Mouse (Mus musculus) forebrain, embryonic 13.5 days (tissue): ENCODE measurements around the gene Sestd1. TPM values are rescaled to one million over a fixed set of nuclear protein-coding genes. Genes with fewer than 3 reads are reported as not detected.

ENCODE experiments used
- ATAC-seq: fragments of 200-750 bp; cut with Nextera tagmentation; 2 replicates; pipeline ENCODE4 v1.8.0; 2017
- H3K27ac ChIP-seq: fragments of 300-500 bp; sonication (generic); 2 replicates; pipeline ENCODE4 v1.5.1; 2015; ENCODE audit warnings: inconsistent platforms, mild to moderate bottlenecking, moderate library complexity
- H3K27me3 ChIP-seq: fragments of 300-500 bp; sonication (generic); 2 replicates; pipeline ENCODE4 v1.6.1; 2015; ENCODE audit warnings: mild to moderate bottlenecking, inconsistent platforms
- H3K36me3 ChIP-seq: fragments of 300-500 bp; sonication (generic); 2 replicates; pipeline ENCODE4 v1.6.1; 2015; ENCODE audit warnings: mild to moderate bottlenecking, inconsistent platforms; ENCODE audit not compliant: poor library complexity, severe bottlenecking
- H3K4me1 ChIP-seq: fragments of 300-500 bp; sonication (generic); 2 replicates; pipeline ENCODE4 v1.6.1; 2015; ENCODE audit warnings: inconsistent platforms
- H3K4me2 ChIP-seq: fragments of 300-500 bp; sonication (generic); 2 replicates; pipeline ENCODE4 v1.6.1; 2015; ENCODE audit warnings: inconsistent platforms, mild to moderate bottlenecking, moderate library complexity
- H3K4me3 ChIP-seq: fragments of 300-500 bp; sonication (generic); 2 replicates; pipeline ENCODE4 v1.5.1; 2015; ENCODE audit warnings: mild to moderate bottlenecking, inconsistent platforms
- H3K9ac ChIP-seq: fragments of 300-500 bp; sonication (generic); 2 replicates; pipeline ENCODE4 v1.6.1; 2015; ENCODE audit warnings: mild to moderate bottlenecking, inconsistent platforms
- H3K9me3 ChIP-seq: fragments of 300-500 bp; sonication (generic); replicated peaks from 2 replicates; pipeline ENCODE4 v1.6.1; 2016; ENCODE audit warnings: inconsistent platforms
- WGBS: fragments of 180-500 bp; shearing (Covaris S2); methylation state at CpG from one replicate; pipeline ENCODE4 v1.1.7; 2015; 5-methylcytosine and 5-hydroxymethylcytosine counted together
- polyA plus RNA-seq: library from polyadenylated mRNA; unstranded; fragments of >200 nt; fragmentation: Nextera tagmentation; extraction: Ambion mirVana; gene quantifications from 2 replicates; pipeline ENCODE4 v1.2.1, GENCODE M21; 2015

Gene Sestd1
- polyA plus RNA-seq, 1 experiment from 2014 or later: 27.9 TPM

- no peak overlapping the region for H3K4me2 ChIP-seq
- H3K4me3 ChIP-seq: no peak overlapping the region
- no peak overlapping the region for H3K27ac ChIP-seq
- no peaks in the 10 kb centered on the region for H3K9me3 ChIP-seq
- H3K9ac ChIP-seq: no peak overlapping the region
- no peaks in the 10 kb centered on the region for H3K4me1 ChIP-seq
- WGBS: 92% methylated on average over 5 of the region's 5 CpGs
- ATAC-seq: no peak
- no peaks in the 10 kb centered on the region for H3K27me3 ChIP-seq
- peaks cover 36% of the 10 kb centered on the region for H3K36me3 ChIP-seq
Observed at GRCm38 (mm10) chr2:77200958-77201614, 79.3 kb downstream of the Sestd1 start.

DNA sequence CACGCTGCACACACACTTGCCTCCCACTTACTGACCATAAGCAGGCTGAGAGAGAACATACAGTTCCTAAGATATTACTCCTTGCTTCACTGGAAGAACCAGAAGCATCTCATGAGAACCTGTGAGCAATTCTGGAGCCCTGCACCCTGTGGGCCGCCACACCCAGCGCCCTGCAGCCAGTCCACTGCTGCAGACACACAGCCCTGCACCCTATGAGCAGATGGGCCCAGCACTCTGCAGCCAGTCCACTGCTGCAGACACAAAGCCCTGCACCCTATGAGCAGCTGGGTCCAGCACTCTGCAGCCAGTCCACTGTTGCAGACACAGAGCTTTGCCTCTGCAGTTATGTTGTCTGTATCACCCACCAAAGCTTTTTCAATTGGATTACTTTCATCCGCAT is 80.0 kb downstream of the Sestd1 start:
- Histone ChIP-seq H3K27me3 (no peaks in the 10 kb centered on the region), H3K9ac (no peak overlapping the region), H3K27ac (no peak overlapping the region), H3K4me3 (no peak overlapping the region), H3K4me1 (no peaks in the 10 kb centered on the region), H3K9me3 (no peaks in the 10 kb centered on the region), H3K36me3 (peaks cover 32% of the 10 kb centered on the region), H3K4me2 (no peak overlapping the region)
- no peak for ATAC-seq
- 94% methylated on average over 4 of the region's 4 CpGs for WGBS

- no peak overlapping the region for H3K4me2 ChIP-seq
- no peak for ATAC-seq
- no peaks in the 10 kb centered on the region for H3K4me1 ChIP-seq
- H3K4me3 ChIP-seq: no peak overlapping the region
- no peaks in the 10 kb centered on the region for H3K27me3 ChIP-seq
- H3K9me3 ChIP-seq: no peaks in the 10 kb centered on the region
- peaks cover 42% of the 10 kb centered on the region for H3K36me3 ChIP-seq
- WGBS: 88% methylated on average over 5 of the region's 5 CpGs
- no peak overlapping the region for H3K27ac ChIP-seq
- H3K9ac ChIP-seq: no peak overlapping the region
Observed at GRCm38 (mm10) chr2:77198246-77198645, 82.1 kb downstream of the Sestd1 start.

DNA sequence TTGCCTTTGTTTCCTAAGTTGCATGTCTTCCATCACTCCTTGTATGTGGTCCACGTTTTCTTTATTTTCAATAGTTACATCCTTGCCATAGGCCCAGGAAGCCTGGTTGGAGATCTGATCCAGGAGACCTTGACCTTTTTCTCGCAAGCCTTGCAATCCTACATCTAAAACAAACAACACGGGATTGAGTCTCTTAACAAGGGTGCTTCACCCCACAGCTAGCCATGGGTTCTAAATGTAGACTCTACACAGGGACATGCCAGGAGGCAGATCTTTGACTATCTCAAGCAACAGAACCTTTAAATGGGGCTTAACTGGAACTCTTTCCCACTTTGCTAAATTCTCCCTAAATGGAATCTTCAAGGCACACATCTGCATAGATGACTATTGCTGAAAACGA is 83.6 kb downstream of the Sestd1 start:
- H3K4me1 ChIP-seq: no peaks in the 10 kb centered on the region
- no peak overlapping the region for H3K9ac ChIP-seq
- no peak overlapping the region for H3K4me3 ChIP-seq
- ATAC-seq: no peak
- H3K27ac ChIP-seq: no peak overlapping the region
- H3K27me3 ChIP-seq: no peaks in the 10 kb centered on the region
- no peaks in the 10 kb centered on the region for H3K9me3 ChIP-seq
- WGBS: 92% methylated on average over 4 of the region's 4 CpGs
- no peak overlapping the region for H3K4me2 ChIP-seq
- peaks cover 42% of the 10 kb centered on the region for H3K36me3 ChIP-seq

- no peaks in the 10 kb centered on the region for H3K9me3 ChIP-seq
- H3K4me1 ChIP-seq: no peaks in the 10 kb centered on the region
- WGBS: 95% methylated on average over 5 of the region's 5 CpGs
- H3K4me2 ChIP-seq: no peak overlapping the region
- H3K27ac ChIP-seq: no peak overlapping the region
- H3K27me3 ChIP-seq: no peaks in the 10 kb centered on the region
- no peak overlapping the region for H3K9ac ChIP-seq
- H3K36me3 ChIP-seq: peaks cover 57% of the 10 kb centered on the region
- no peak overlapping the region for H3K4me3 ChIP-seq
- no peak for ATAC-seq
Observed at GRCm38 (mm10) chr2:77195056-77195455, 85.3 kb downstream of the Sestd1 start.

- WGBS: 97% methylated on average over 3 of the region's 3 CpGs
- H3K4me1 ChIP-seq: no peaks in the 10 kb centered on the region
- H3K9ac ChIP-seq: no peak overlapping the region
- ATAC-seq: no peak
- no peaks in the 10 kb centered on the region for H3K27me3 ChIP-seq
- no peak overlapping the region for H3K4me3 ChIP-seq
- H3K27ac ChIP-seq: no peak overlapping the region
- H3K36me3 ChIP-seq: peaks cover 68% of the 10 kb centered on the region
- H3K9me3 ChIP-seq: no peaks in the 10 kb centered on the region
- H3K4me2 ChIP-seq: no peak overlapping the region
Observed at GRCm38 (mm10) chr2:77191811-77192210, 88.6 kb downstream of the Sestd1 start.

- H3K27ac ChIP-seq: no peak overlapping the region
- no peak for ATAC-seq
Observed at GRCm38 (mm10) chr2:77190891-77191290, 89.5 kb downstream of the Sestd1 start.

DNA sequence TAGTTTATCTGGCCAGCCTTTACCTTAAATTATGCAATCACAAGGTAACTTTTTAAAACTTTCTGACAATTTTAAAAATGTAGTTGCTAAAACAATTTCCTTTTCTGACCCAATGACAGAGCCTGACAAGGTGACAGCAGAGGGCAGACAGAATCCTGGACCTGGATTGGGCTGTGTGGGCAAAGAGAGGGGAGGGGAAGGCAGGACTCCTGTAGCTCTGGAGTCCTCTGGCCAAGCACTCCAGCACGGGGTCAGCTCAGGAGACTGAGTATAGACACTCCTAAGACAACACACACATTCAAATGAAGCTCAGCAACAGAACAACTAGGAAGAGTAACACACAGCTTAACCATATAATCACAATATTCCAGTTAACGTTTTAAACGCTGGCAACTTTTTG is 90.1 kb downstream of the Sestd1 start:
- peaks cover 71% of the 10 kb centered on the region for H3K36me3 ChIP-seq
- H3K4me2 ChIP-seq: no peak overlapping the region
- no peaks in the 10 kb centered on the region for H3K4me1 ChIP-seq
- H3K27me3 ChIP-seq: no peaks in the 10 kb centered on the region
- WGBS: 86% methylated on average over 3 of the region's 3 CpGs
- no peak overlapping the region for H3K4me3 ChIP-seq
- no peaks in the 10 kb centered on the region for H3K9me3 ChIP-seq
- H3K27ac ChIP-seq: no peak overlapping the region
- no peak for ATAC-seq
- H3K9ac ChIP-seq: no peak overlapping the region

More at GRCm38 (mm10) chr2:77190891-77191290, 89.5 kb downstream of the Sestd1 start:
- Histone ChIP-seq H3K9me3 (no peaks in the 10 kb centered on the region), H3K9ac (no peak overlapping the region), H3K27me3 (no peaks in the 10 kb centered on the region), H3K4me1 (no peaks in the 10 kb centered on the region), H3K36me3 (peaks cover 70% of the 10 kb centered on the region), H3K4me3 (no peak overlapping the region), H3K4me2 (no peak overlapping the region)
- WGBS: 92% methylated on average over 7 of the region's 7 CpGs

- Histone ChIP-seq H3K27me3 (no peaks in the 10 kb centered on the region), H3K4me2 (no peak overlapping the region), H3K9me3 (no peaks in the 10 kb centered on the region), H3K4me3 (no peak overlapping the region), H3K36me3 (peaks cover 71% of the 10 kb centered on the region), H3K27ac (no peak overlapping the region), H3K4me1 (no peaks in the 10 kb centered on the region), H3K9ac (no peak overlapping the region)
- no peak for ATAC-seq
- WGBS: 96% methylated on average over 7 of the region's 7 CpGs
Observed at GRCm38 (mm10) chr2:77189671-77190070, 90.7 kb downstream of the Sestd1 start.

DNA sequence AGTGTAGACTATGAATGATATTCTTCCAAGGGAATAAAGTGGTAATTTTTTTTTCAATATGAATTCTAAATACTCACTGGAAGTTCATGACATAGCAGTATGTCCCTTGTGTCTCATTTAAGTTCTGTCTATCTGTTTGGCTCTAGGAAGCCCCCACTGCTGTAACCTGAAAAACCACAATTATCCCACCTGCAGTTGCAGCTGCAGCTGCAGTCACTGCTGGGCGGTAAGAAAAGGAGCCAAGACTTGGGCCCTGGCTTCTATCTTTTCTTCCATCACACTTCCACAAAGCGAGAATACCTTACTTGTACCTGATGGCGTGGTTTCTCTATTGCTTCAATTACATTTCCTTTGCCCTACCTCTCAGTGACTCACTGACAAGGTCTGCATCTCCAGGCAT is 92.9 kb downstream of the Sestd1 start:
- H3K4me3 ChIP-seq: no peak overlapping the region
- 93% methylated on average over 3 of the region's 3 CpGs for WGBS
- no peaks in the 10 kb centered on the region for H3K4me1 ChIP-seq
- no peaks in the 10 kb centered on the region for H3K9me3 ChIP-seq
- no peak overlapping the region for H3K9ac ChIP-seq
- H3K27me3 ChIP-seq: no peaks in the 10 kb centered on the region
- H3K27ac ChIP-seq: no peak overlapping the region
- no peak for ATAC-seq
- H3K4me2 ChIP-seq: no peak overlapping the region
- H3K36me3 ChIP-seq: peaks cover 71% of the 10 kb centered on the region

DNA sequence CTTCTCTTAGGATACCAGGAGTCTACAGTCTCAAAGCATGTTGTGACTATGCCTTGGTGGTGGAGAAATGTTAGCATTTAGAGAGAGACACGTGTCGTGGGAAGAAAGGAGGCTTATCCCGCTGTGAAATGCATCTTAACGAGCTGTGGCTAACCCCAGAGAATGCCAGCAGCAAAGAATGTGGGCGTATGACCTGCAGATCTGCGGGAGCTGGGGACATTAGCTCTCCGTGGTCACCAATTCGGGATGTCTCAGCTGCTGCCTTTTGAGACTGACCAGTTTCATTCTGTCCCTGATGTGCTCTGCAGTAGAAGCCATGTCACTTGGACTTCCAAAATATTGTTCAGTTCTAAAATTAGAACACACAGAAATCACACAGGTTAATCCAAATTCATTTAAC is 93.5 kb downstream of the Sestd1 start:
- Histone ChIP-seq H3K4me2 (no peak overlapping the region), H3K36me3 (peaks cover 65% of the 10 kb centered on the region)
- 36% methylated on average over 8 of the region's 8 CpGs for WGBS

DNA sequence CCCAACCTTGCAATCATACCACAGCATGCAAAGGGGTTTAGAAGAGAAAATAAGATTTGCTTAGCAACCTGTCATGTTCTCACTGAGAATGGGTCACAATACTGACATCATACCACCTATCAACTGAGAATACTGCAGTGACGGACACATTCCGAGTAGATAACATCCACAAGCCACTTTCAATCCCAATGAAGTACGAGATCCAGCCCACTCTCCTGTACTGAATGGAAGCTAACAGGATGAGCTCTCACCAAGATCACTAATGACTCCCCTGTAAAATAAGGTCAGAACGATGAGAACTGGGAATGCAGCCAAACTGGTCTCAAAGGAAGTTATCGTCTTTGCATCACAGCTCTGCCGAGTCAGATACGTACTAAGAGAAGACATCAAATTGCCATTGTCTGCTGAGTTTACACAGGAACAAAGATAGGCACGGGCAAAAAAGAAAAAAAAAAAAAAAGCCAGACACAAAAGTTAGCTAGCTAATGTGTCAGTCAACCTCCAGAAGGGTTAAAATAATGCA is 96.3 kb downstream of the Sestd1 start:
- Histone ChIP-seq H3K4me3 (no peak overlapping the region), H3K9ac (no peak overlapping the region), H3K27ac (no peak overlapping the region), H3K4me1 (no peaks in the 10 kb centered on the region), H3K9me3 (no peaks in the 10 kb centered on the region), H3K27me3 (no peaks in the 10 kb centered on the region), H3K4me2 (no peak overlapping the region), H3K36me3 (peaks cover 43% of the 10 kb centered on the region)
- 50% methylated on average over 8 of the region's 8 CpGs for WGBS
- peak; percentile 56 for ATAC-seq

More for the DNA sequence above, 93.5 kb downstream of the Sestd1 start:
- H3K9ac ChIP-seq: no peak overlapping the region
- ATAC-seq: no peak
- H3K4me3 ChIP-seq: no peak overlapping the region
- H3K9me3 ChIP-seq: no peaks in the 10 kb centered on the region
- no peaks in the 10 kb centered on the region for H3K4me1 ChIP-seq
- no peak overlapping the region for H3K27ac ChIP-seq
- no peaks in the 10 kb centered on the region for H3K27me3 ChIP-seq

DNA sequence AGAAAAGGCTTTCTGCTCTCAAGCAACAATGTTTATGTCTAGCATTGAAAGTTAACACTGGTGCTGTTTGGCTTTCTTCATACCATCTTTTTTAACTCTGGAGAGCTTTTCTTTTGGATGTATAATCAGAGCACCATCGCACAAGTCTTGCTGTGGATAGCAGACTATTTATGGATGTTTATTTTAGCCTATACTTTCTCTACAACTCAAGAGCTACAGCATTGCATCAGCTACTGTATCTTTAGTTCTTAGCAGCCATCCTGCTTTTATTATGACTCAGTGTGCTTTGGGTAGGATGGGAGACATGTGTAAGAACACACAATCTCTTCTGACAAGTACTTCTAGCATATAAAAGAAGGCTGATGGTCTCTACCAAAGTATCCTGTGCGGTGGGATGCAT is 96.7 kb downstream of the Sestd1 start:
- ATAC-seq: no peak
- Histone ChIP-seq H3K4me2 (no peak overlapping the region), H3K27ac (no peak overlapping the region), H3K4me1 (no peaks in the 10 kb centered on the region), H3K9ac (no peak overlapping the region), H3K9me3 (no peaks in the 10 kb centered on the region), H3K27me3 (no peaks in the 10 kb centered on the region), H3K4me3 (no peak overlapping the region), H3K36me3 (peaks cover 43% of the 10 kb centered on the region)
- WGBS: 95% methylated on average over 2 of the region's 2 CpGs
